Mouse (Mus musculus) adipocyte (in vitro differentiated cells): ENCODE data around the gene Card9.

ENCODE experiments used
- DNase-seq: peaks from one replicate; pipeline ENCODE4 v3.0.0-alpha.2; 2016; ENCODE audit warnings: low spot score

The Card9 gene

GRCm38 (mm10) chr2:26362991-26363390, 2.3 kb upstream of the Card9 start:
- DNase-seq: no peak

DNA sequence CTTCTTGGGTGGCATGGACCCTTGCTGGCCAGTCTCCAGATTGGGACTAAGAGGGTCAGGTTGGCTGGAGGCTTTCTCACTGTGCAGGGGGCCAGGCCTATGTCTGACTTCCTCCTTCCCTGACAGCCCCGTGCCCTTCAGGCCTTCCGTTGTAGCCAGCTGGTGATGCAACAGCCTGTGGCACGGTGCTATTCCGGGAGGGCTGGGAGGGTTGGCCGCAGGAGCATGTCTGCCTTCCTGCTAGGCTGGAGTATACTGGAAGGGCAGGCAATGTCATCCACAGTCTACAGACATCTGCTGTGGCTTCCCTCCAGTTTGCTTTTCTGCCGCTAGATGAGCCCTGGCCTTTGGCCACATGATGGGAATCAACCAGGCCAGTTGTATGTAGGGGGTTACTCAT, 735 bp downstream of the Card9 start:
- DNase-seq: peak; percentile 38

DNA sequence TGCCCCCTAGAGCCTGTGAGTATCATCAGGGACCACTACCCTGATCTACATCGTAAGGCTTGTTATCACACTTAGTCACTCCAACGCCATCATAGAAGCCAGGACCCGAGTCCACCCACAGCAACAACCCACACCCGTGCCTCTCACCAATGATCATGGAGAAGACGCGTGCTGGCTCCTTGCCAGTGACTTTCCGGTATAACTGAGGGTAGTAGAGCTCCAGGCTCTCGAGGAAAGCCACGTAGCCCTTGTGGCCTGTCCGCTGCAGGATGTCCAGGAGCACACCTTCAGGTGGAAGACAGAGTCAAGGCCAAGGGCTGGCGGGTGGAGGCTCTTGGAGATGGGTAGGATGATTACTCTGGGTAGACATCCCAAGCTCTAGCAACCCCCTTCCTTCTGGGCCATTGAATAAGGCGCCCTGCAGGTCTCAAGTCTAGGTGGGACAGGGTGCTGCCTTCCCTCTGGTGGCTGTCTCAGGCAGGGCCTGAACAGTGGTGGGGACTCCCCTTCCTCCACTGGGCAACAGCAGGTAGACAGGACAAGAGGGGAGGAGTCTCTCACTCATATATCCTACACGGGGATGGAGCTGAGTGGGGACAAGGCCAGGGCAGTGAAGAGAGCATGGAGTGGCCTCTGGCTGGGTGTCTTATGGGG, 1.9 kb downstream of the Card9 start:
- DNase-seq: no peak

DNA sequence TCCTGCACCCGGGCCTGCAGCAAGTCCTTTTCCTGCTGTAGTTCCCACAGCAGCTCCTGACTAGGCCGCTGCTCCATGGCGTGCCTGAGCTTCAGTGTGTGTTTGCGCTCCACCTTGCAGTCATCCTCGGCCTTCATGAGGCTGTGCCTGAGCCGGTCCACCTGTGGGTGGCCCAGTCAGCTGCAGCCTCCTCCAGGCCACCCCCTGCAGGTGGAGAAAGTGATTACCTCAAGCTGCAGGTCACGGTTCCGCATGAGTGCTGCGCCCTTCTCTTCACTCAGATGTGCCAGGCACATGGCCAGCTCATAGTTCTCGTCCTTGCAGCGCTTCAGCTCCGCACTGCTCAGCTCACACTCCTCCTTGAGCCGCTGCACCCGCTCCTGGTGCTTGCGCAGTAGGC, 3.2 kb downstream of the Card9 start:
- no peak for DNase-seq

GRCm38 (mm10) chr2:26356678-26357077, 4.0 kb downstream of the Card9 start:
- no peak for DNase-seq

GRCm38 (mm10) chr2:26356231-26356630, 4.5 kb downstream of the Card9 start:
- DNase-seq: no peak

GRCm38 (mm10) chr2:26354401-26354800, 6.3 kb downstream of the Card9 start:
- DNase-seq: peak; percentile 24

- no peak for DNase-seq
Observed at GRCm38 (mm10) chr2:26353066-26353980, 7.4 kb downstream of the Card9 start.

DNA sequence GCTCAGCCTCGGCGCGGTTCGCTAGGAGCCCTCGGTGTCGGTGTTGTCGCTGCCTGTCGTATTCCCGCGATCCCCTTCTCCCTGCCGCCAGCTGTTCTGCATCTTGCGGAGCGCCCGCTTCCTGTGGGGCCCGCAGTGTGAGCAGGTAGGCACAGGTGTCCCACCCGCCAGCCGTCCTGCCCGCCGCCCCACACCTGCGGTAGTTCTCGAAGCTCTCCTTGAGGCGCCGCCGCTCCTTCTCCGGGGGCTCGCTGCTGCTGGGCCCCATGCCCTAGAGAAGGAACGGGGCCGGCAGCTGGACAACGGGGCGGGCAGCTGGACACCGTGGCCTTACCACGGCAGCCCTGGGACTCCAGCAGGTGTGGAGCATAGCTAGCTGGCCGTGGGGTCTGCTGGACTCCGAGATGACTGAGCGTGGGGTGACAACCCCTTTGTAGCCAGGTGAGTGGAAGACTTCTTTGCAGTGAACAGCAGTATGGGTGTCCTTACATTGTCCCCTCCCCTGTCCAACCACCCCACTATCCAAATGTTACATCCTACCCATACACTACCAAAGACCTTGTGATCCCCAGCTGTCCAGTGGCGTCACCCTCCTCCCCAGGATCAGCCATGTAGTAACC, 8.3 kb downstream of the Card9 start:
- DNase-seq: no peak

- DNase-seq: peak; percentile 88
Observed at GRCm38 (mm10) chr2:26351358-26352290, 9.1 kb downstream of the Card9 start, which contains the start of gene Dnlz. Dnlz (minus strand) TSS chr2:26352110.

DNA sequence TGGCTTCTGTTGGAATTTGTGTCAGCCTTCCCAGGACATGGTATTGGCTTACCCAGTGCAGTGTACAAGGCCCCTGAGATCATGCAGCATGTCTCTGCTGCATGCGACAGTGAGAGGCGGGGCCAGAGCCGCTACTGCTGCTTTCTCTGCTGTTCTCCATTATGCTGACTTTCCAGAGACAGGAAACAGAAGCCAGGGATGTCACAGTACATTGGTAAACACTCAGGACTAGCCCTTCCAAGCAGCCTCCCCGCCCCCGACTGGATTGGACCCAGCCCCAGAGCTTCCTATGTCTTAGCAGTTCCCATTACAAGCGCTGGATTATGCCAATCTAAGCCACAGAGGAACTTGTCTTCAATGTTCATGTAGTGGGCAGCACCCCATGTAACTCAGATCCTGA, 12.5 kb downstream of the Card9 start:
- DNase-seq: peak; percentile 28

- DNase-seq: no peak
Observed at GRCm38 (mm10) chr2:26342609-26343490, 17.9 kb downstream of the Card9 start.

DNA sequence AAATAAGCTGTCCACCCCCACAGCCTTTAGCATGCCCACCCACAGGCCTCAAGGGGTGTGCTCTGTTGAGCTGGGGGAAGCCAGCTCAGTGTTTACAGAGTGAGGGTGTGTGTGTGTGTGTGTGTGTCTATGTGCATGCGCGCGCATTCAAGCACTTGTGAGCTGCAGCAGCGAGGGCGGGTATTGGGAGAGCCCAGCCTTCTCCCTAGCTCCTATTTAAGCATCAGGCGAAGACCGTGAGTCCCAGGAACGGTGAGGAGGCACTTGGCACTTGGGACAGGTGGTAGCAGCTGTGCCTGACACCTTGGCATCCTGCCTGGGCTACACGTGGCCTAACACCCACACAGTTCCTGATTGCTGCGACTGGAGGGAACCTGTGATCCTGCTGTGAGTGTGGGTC, 18.7 kb downstream of the Card9 start:
- DNase-seq: no peak

- DNase-seq: no peak
Observed at GRCm38 (mm10) chr2:26341510-26341981, 19.2 kb downstream of the Card9 start.

DNA sequence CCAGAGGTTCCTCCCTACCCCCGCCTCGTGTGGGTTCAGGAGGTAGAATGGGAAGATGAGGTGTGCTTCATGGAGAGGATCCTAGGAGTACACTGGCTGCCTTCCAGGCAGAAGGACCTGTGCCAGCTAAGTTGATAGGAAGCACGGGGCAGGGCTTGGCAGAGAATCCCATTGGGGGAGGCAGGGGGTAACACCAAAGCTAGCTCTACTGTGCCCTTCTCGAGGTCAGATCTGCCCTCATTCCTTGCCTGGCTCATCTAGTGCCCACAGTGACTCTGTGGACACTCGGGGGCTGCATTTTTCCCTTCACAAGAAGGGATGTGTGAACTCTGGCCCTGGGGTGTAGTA, 21.5 kb downstream of the Card9 start:
- no peak for DNase-seq

GRCm38 (mm10) chr2:26338302-26339203, 22.2 kb downstream of the Card9 start:
- DNase-seq: no peak

- DNase-seq: no peak
Observed at GRCm38 (mm10) chr2:26330702-26331101, 30.0 kb downstream of the Card9 start.

DNA sequence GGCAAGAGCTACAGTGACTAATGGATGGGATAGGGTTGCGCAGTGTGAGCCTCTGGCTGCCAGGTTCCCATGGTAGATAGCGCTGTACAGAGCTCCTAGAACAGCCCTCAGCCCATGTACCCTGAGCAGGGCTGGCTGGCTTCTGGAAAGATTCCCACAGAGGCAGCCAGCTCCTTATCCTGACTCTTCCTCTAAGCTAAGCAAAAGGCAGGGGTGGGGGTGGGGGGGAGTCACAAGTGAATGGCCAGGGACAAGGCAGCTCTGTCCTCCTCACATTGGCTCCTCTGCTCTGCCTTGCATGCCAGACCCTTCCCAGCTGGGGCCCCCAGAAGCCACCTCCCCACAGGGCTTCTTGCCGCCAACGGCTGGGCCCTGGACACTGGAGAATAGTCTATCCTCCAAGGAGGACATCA, 30.7 kb downstream of the Card9 start:
- no peak for DNase-seq

- DNase-seq: no peak
Observed at GRCm38 (mm10) chr2:26329402-26329801, 31.3 kb downstream of the Card9 start.

DNA sequence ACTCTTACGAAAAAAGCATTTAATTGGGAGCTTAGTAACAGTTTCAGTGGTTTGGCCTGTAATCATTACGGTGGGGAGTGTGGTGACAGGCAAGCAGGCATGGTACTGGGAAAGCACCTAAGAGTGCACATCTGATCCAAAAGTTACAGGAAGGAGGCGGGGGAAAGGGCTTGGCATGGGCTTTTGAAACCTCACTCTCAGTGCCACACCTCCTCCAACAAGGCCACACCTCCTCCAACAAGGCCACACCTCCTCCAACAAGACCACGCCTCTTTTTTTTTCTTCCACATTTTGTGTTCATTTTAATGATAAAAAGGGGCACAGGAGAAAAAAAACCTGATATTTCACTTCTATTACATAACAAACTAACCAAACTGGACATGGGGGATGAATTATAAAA, 32.9 kb downstream of the Card9 start:
- DNase-seq: peak; percentile 34
